Mouse (Mus musculus) ES-E14 (cell line): ENCODE measurements around the gene Rnf39. TPM values are rescaled to one million over a fixed set of nuclear protein-coding genes. Genes with fewer than 3 reads are reported as not detected.
"Not testable (repeated sequence)": the region's sequence is repeated elsewhere in the genome, so short reads cannot be mapped to it uniquely, and the experiment has no call there.

Experiments used
- DNase-seq: peaks from one replicate; pipeline ENCODE4 v3.0.0-alpha.2; 2013; ENCODE audit warnings: low read depth, low spot score
- H3K27ac ChIP-seq: 2 replicates; pipeline ENCODE4 v1.5.1; 2012; ENCODE audit warnings: low read depth, mild to moderate bottlenecking, low read length, moderate library complexity, mixed read lengths; ENCODE audit not compliant: poor library complexity, insufficient read depth, severe bottlenecking
- H3K36me3 ChIP-seq: 2 replicates; pipeline ENCODE4 v1.6.1; 2012; ENCODE audit warnings: mild to moderate bottlenecking, low read length, moderate library complexity, mixed read lengths; ENCODE audit not compliant: control insufficient read depth, poor library complexity, insufficient read depth, severe bottlenecking
- H3K4me1 ChIP-seq, 2 experiments: fragments of 150-350 bp in 1 of 2; sonication (generic) in 1 of 2; 2 replicates each; pipeline ENCODE4 v1.6.1; 2012; ENCODE audit warnings: low read length in 2 of 2, mild to moderate bottlenecking in 1 of 2, mixed read lengths in 1 of 2; ENCODE audit not compliant: control insufficient read depth in 2 of 2, insufficient read depth in 2 of 2, poor library complexity in 1 of 2
- H3K4me3 ChIP-seq, 2 experiments: fragments of 150-350 bp in 1 of 2; sonication (generic) in 1 of 2; 2 replicates each; pipeline ENCODE4 v1.5.1; 2012; ENCODE audit warnings: low read length in 2 of 2, low read depth in 1 of 2, mild to moderate bottlenecking in 1 of 2, mixed read lengths in 1 of 2; ENCODE audit not compliant: insufficient read depth in 1 of 2, poor library complexity in 1 of 2, severe bottlenecking in 1 of 2
- H3K9ac ChIP-seq: 2 replicates; pipeline ENCODE4 v1.6.1; 2012; ENCODE audit warnings: low read depth, mild to moderate bottlenecking, low read length, mixed read lengths; ENCODE audit not compliant: poor library complexity, insufficient read depth, severe bottlenecking
- H3K9me3 ChIP-seq: fragments of 150-350 bp; sonication (generic); 2 replicates; pipeline ENCODE4 v1.6.1; 2012; ENCODE audit warnings: low read depth, mild to moderate bottlenecking, low read length; ENCODE audit not compliant: control insufficient read depth, insufficient read depth
- CHD2 ChIP-seq: IDR thresholded peaks from 2 replicates; pipeline ENCODE4 v1.6.1; 2014; ENCODE audit warnings: mild to moderate bottlenecking, low read depth, low read length, inconsistent platforms
- HCFC1 ChIP-seq: IDR thresholded peaks from 2 replicates; pipeline ENCODE4 v1.6.1; 2012; ENCODE audit warnings: low read length, inconsistent platforms, borderline replicate concordance; ENCODE audit not compliant: insufficient read depth
- MAFK ChIP-seq: IDR thresholded peaks from 2 replicates; pipeline ENCODE4 v1.6.1; 2014; ENCODE audit warnings: mild to moderate bottlenecking, low read depth, low read length, inconsistent platforms; ENCODE audit not compliant: insufficient read depth
- ZC3H11A ChIP-seq: IDR thresholded peaks from 2 replicates; pipeline ENCODE4 v1.6.1; 2012; ENCODE audit warnings: low read depth, mild to moderate bottlenecking, inconsistent platforms, low read length, borderline replicate concordance
- ZNF384 ChIP-seq: IDR thresholded peaks from 2 replicates; pipeline ENCODE4 v1.6.1; 2012; ENCODE audit warnings: low read depth, low read length, inconsistent platforms
- in situ Hi-C, 2 experiments: fragments of 600-800 bp; cut with MboI; formaldehyde crosslinking; loops; one replicate each; pipeline ENCODE4 v1.15.1; 2025; ENCODE audit warnings: low sequenced_read_pairs in 2 of 2, inconsistent platforms in 1 of 2; ENCODE audit not compliant: unreplicated experiment in 2 of 2
- total RNA-seq: library from RNA; depleted of rRNA; stranded (reverse); fragments of 300-350 nt; gene quantifications from 2 replicates; pipeline ENCODE4 v1.2.3, GENCODE M21; 2012

Gene Rnf39
- total RNA-seq, 1 experiment, result 1.9 TPM

GRCm38 (mm10) chr17:36982253-36983155, 39.8 kb downstream of the Rnf39 start:
- peaks cover 8% of the 10 kb centered on the region; the same call in 1 of the 2 replicates for H3K36me3 ChIP-seq
- no peak for DNase-seq
- in situ Hi-C loops, result no loop called here
- H3K4me3 ChIP-seq, result peak overlapping the region in 1 of 2 experiments; percentile 65; a peak in 2 of 4 replicates
- peak overlapping the region; percentile 29; the same call in 1 of the 2 replicates for H3K9ac ChIP-seq
- peak; percentile 15; the same call in 1 of the 2 replicates for TF ChIP-seq CHD2
- TF ChIP-seq ZC3H11A, result no peak
- H3K27ac ChIP-seq, result peak overlapping the region; percentile 93
- H3K4me1 ChIP-seq, result peaks cover 13 to 28% of the 10 kb centered on the region in 2 experiments
- H3K9me3 ChIP-seq, result no peaks in the 10 kb centered on the region

- in situ Hi-C loops, result no loop called here
- no peaks in the 10 kb centered on the region for H3K9me3 ChIP-seq
- H3K36me3 ChIP-seq, result peaks cover 3% of the 10 kb centered on the region; the same call in 1 of the 2 replicates
- H3K4me3 ChIP-seq, result peak overlapping the region; percentile 69 to 81
- H3K9ac ChIP-seq, result peak overlapping the region; percentile 83
- TF ChIP-seq ZNF384, result no peak
- no peak for TF ChIP-seq ZC3H11A
- no peak for DNase-seq
- peak overlapping the region; percentile 75 for H3K27ac ChIP-seq
- peaks cover 11 to 21% of the 10 kb centered on the region in 2 experiments for H3K4me1 ChIP-seq
These were observed 45.8 kb downstream of the Rnf39 start for GRCm38 (mm10) chr17:36988475-36988874.

- TF ChIP-seq CHD2 (no peak), MAFK (no peak), ZC3H11A (no peak), HCFC1 (no peak), ZNF384 (no peak)
- Histone ChIP-seq H3K9me3 (no peaks in the 10 kb centered on the region), H3K9ac (peak within 1 kb of the TSS; percentile 83), H3K36me3 (peaks cover 3% of the 10 kb centered on the region; the same call in 1 of the 2 replicates), H3K4me3 (peak within 1 kb of the TSS; percentile 69 to 81), H3K27ac (peak within 1 kb of the TSS; percentile 75), H3K4me1 (peaks cover 8 to 23% of the 10 kb centered on the region in 2 experiments; a peak in 3 of 4 replicates)
- in situ Hi-C loops, result no loop called here
- no peak for DNase-seq
These were observed 46.7 kb downstream of the Rnf39 start, which contains the start of gene H2-M5 for GRCm38 (mm10) chr17:36989437-36989836. H2-M5 (minus strand) TSS chr17:36989537.

GRCm38 (mm10) chr17:36990630-36991029, 47.9 kb downstream of the Rnf39 start:
- H3K4me3 ChIP-seq, H3K36me3 ChIP-seq: not testable (repeated sequence)

More at GRCm38 (mm10) chr17:36990630-36991029, 47.9 kb downstream of the Rnf39 start:
- H3K27ac ChIP-seq, H3K9me3 ChIP-seq, in situ Hi-C loops, H3K9ac ChIP-seq, DNase-seq: not testable (repeated sequence)
- H3K4me1 ChIP-seq, result peaks cover 14 to 22% of the 10 kb centered on the region in 2 experiments
